In the genomic region with DNA sequence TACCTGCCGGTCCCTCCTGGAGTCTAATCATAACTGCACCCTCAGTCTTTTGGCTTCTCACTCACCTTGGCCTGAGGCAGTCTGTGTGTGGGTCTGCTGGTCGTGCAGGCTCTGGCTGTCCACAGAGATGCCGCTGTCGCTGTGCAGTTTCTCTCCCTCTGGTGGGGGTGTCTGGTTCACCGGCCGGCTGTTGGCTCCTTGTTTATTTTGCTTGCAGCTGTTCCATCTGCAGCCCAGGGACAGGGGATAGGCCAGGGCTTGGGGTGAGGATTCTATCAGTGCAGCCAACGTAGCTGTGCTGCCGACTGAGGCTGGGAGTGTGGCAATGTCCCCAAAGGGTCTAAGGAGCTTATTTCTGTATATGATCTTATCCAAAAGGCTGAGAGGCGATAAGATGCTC, we compare ENCODE assay signal across 13 mouse cellular contexts. TPM values are rescaled to one million over a fixed set of nuclear protein-coding genes. Genes with fewer than 3 reads are reported as not detected.
DNase-seq lines count a peak whose midpoint lies in the region; ATAC-seq and TF ChIP-seq lines count a peak whose summit lies in the region.
"Had no signal": no experiment of that assay in that cellular context is flagged by ENCODE, and none has a peak within 500 bp of the region (broad histone marks: within the 10 kb centered on the region; RNA-seq: fewer than 3 reads in every experiment).

No protein-coding gene starts in this region.

- peak; percentile 46 for DNase-seq in gastrocnemius, postnatal 25 days
- DNase-seq in gastrocnemius, adult 18-20 months (ENCODE audit: low spot score) = no peak
- DNase-seq in lung, postnatal 0 days (ENCODE audit: low spot score) = peak; percentile 62
- DNase-seq in lung, postnatal 25 days (ENCODE audit: low spot score) = no peak
- DNase-seq in left cerebral cortex, postnatal 14 days (ENCODE audit: low spot score in 2 of 2) = no peak
- no peak for DNase-seq in thymus, postnatal 10 days (ENCODE audit: low spot score in 2 of 2)
- DNase-seq: cerebellum, postnatal 14 days; forebrain, postnatal 0 days had no signal

- TF ChIP-seq EP300 in lung, postnatal 0 days (IDR thresholded peaks at IDR 0.05) = no peak

- intact Hi-C loops in left cerebral cortex, postnatal 14 days (cut with DNase I) = no loop called here

- H3K4me1 ChIP-seq in lung, postnatal 0 days (ENCODE audit: insufficient read depth, low read depth, low read length) = peaks cover 5% of the 10 kb centered on the region; the same call in 1 of the 2 replicates
- peaks cover 39% of the 10 kb centered on the region for H3K4me1 ChIP-seq in intestine, embryonic 16.5 days (ENCODE audit: control insufficient read depth, insufficient read depth, low read length)
- H3K4me1 ChIP-seq in stomach, embryonic 14.5 days (ENCODE audit: control insufficient read depth, insufficient read depth, low read length) = peaks cover 49% of the 10 kb centered on the region

- H3K27me3 ChIP-seq in lung, postnatal 0 days (replicated peaks; ENCODE audit: insufficient read depth, low read length) = peaks cover 6% of the 10 kb centered on the region; the same call in 1 of the 2 replicates
- peaks cover 3% of the 10 kb centered on the region for H3K27me3 ChIP-seq in intestine, embryonic 16.5 days (replicated peaks; ENCODE audit: control insufficient read depth, insufficient read depth, low read length)
- no peaks in the 10 kb centered on the region for H3K27me3 ChIP-seq in stomach, embryonic 14.5 days (ENCODE audit: control insufficient read depth, insufficient read depth, low read length)

- no peak overlapping the region for H3K4me3 ChIP-seq in lung, postnatal 0 days (ENCODE audit: low read depth, low read length)
- no peak overlapping the region for H3K4me3 ChIP-seq in intestine, embryonic 16.5 days (ENCODE audit: low read length)
- no peak overlapping the region for H3K4me3 ChIP-seq in stomach, embryonic 14.5 days (ENCODE audit: low read depth, low read length)
- H3K4me3 ChIP-seq: heart, embryonic 13.5 days; liver, embryonic 12.5 days had no signal

- no peaks in the 10 kb centered on the region for H3K36me3 ChIP-seq in lung, postnatal 0 days (ENCODE audit: insufficient read depth, low read length)
- no peaks in the 10 kb centered on the region for H3K36me3 ChIP-seq in intestine, embryonic 16.5 days (ENCODE audit: control insufficient read depth, insufficient read depth, low read length)
- H3K36me3 ChIP-seq in stomach, embryonic 14.5 days (ENCODE audit: control insufficient read depth, insufficient read depth, low read length) = no peaks in the 10 kb centered on the region
- H3K36me3 ChIP-seq: heart, embryonic 13.5 days; liver, embryonic 12.5 days had no signal

- 12% methylated on average over 9 of the region's 9 CpGs for WGBS in lung, postnatal 0 days
- 17% methylated on average over 9 of the region's 9 CpGs for WGBS in intestine, embryonic 16.5 days
- 13% methylated on average over 9 of the region's 9 CpGs for WGBS in stomach, embryonic 14.5 days

- no peaks in the 10 kb centered on the region for H3K9me3 ChIP-seq in lung, postnatal 0 days (ENCODE audit: low read length)
- H3K9me3 ChIP-seq in intestine, embryonic 16.5 days (ENCODE audit: control insufficient read depth, low read length) = no peaks in the 10 kb centered on the region
- H3K9me3 ChIP-seq in stomach, embryonic 14.5 days (ENCODE audit: control insufficient read depth, low read depth, low read length) = no peaks in the 10 kb centered on the region
- H3K9me3 ChIP-seq: heart, embryonic 13.5 days; liver, embryonic 12.5 days had no signal

- peak; percentile 66 for ATAC-seq in lung, postnatal 0 days
- ATAC-seq in intestine, embryonic 16.5 days = 0 out of 2 replicates have a peak, but pooled peaks have one; percentile 39
- ATAC-seq in stomach, embryonic 14.5 days (ENCODE audit: insufficient number of reproducible peaks, insufficient read depth, low FRiP score, low read depth) = no peak
- ATAC-seq: liver, embryonic 12.5 days had no signal

- no peak overlapping the region for H3K4me2 ChIP-seq in lung, postnatal 0 days (replicated peaks; ENCODE audit: low read depth, low read length)
- H3K4me2 ChIP-seq in intestine, embryonic 16.5 days (ENCODE audit: low read depth, low read length) = no peak overlapping the region
- H3K4me2 ChIP-seq in stomach, embryonic 14.5 days (replicated peaks; ENCODE audit: low read depth, low read length) = no peak overlapping the region
- H3K4me2 ChIP-seq: heart, embryonic 13.5 days; liver, embryonic 12.5 days had no signal

- H3K9ac ChIP-seq in lung, postnatal 0 days (replicated peaks; ENCODE audit: low read depth) = no peak overlapping the region
- peak overlapping the region; percentile 54 for H3K9ac ChIP-seq in intestine, embryonic 16.5 days (ENCODE audit: low read depth, low read length)
- 0 out of 2 replicates have a peak overlapping the region, but pooled peaks have one; percentile 15 for H3K9ac ChIP-seq in stomach, embryonic 14.5 days (replicated peaks; ENCODE audit: low read depth, low read length)
- H3K9ac ChIP-seq: forebrain, postnatal 0 days; heart, embryonic 13.5 days; liver, embryonic 12.5 days had no signal

- TF ChIP-seq CTCF in lung, postnatal 0 days (IDR thresholded peaks at IDR 0.05) = 0 out of 2 replicates have a peak, but pooled peaks have one; percentile 15

- no peak overlapping the region for H3K27ac ChIP-seq in lung, postnatal 0 days (ENCODE audit: low read length)
- no peak overlapping the region for H3K27ac ChIP-seq in intestine, embryonic 16.5 days (ENCODE audit: low read length)
- peak overlapping the region; percentile 21; the same call in 1 of the 2 replicates for H3K27ac ChIP-seq in stomach, embryonic 14.5 days (ENCODE audit: low read length)
- H3K27ac ChIP-seq: heart, embryonic 13.5 days; liver, embryonic 12.5 days had no signal

RNA-seq across cellular contexts. Expression of a gene that starts 15.8 kb away (rescaled TPM):
- total RNA-seq in gastrocnemius, postnatal 25 days (2021) = under 1 TPM; 0.43 to 0.61 TPM
- total RNA-seq in gastrocnemius, adult 18-20 months (2021) = under 1 TPM; 0.34 to 0.38 TPM
- polyA plus RNA-seq in lung, postnatal 0 days (2015; fragmentation: Nextera tagmentation; extraction: Ambion mirVana) = 0.43 and 0.50 TPM in 2 replicates
- 15.5 and 15.8 TPM in 2 replicates for polyA plus RNA-seq in intestine, embryonic 16.5 days (2015; fragmentation: Nextera tagmentation; extraction: Ambion mirVana)
- polyA plus RNA-seq in stomach, embryonic 14.5 days (2014; fragmentation: Nextera tagmentation; extraction: Ambion mirVana) = 8.5 and 9.3 TPM in 2 replicates
- total RNA-seq in left cerebral cortex, postnatal 14 days (2021) = 1 to 10 TPM in 1 of 2 experiments, under 1 TPM in 1; 0.94 to 2.0 TPM

RNA-seq across cellular contexts. Expression of a gene that starts 57.4 kb away (rescaled TPM):
- under 1 TPM; 0.16 to 0.26 TPM for total RNA-seq in gastrocnemius, postnatal 25 days (2021)
- under 1 TPM; 0.27 to 0.33 TPM for total RNA-seq in gastrocnemius, adult 18-20 months (2021)
- 1.2 and 1.5 TPM in 2 replicates for polyA plus RNA-seq in lung, postnatal 0 days (2015; fragmentation: Nextera tagmentation; extraction: Ambion mirVana)
- 0.32 and 0.37 TPM in 2 replicates for polyA plus RNA-seq in intestine, embryonic 16.5 days (2015; fragmentation: Nextera tagmentation; extraction: Ambion mirVana)
- 0.86 and 1.1 TPM in 2 replicates for polyA plus RNA-seq in stomach, embryonic 14.5 days (2014; fragmentation: Nextera tagmentation; extraction: Ambion mirVana)
- 10 to 100 TPM; 32.5 to 46.2 TPM for total RNA-seq in left cerebral cortex, postnatal 14 days (2021)
- total RNA-seq: monocyte, adult 5-6 weeks had no signal

Comparison
In these comparisons a context has a peak if more than half of its experiments do, and no peak if none do; other contexts are left out.
1. DNase-seq: peak in gastrocnemius, postnatal 25 days (single experiment) and lung, postnatal 0 days (single experiment); none in gastrocnemius, adult 18-20 months (single experiment), lung, postnatal 25 days (single experiment), left cerebral cortex, postnatal 14 days (0 of 2) and thymus, postnatal 10 days (0 of 2).
2. RNA of a gene that starts 57.4 kb away (total RNA-seq): 32.5 to 46.2 TPM in left cerebral cortex, postnatal 14 days; 0.27 to 0.33 TPM in gastrocnemius, adult 18-20 months and 0.16 to 0.26 TPM in gastrocnemius, postnatal 25 days; every median in the first group is over 10 times any median in the second.